Mouse (Mus musculus): ENCODE measurements at regions not wholly inside any gene's neighbourhood (a gene's known extent, or its start where the extent isn't known, plus 50 kb on each side); places are given as distances from the start of the nearest gene placed in this dataset.

DNA sequence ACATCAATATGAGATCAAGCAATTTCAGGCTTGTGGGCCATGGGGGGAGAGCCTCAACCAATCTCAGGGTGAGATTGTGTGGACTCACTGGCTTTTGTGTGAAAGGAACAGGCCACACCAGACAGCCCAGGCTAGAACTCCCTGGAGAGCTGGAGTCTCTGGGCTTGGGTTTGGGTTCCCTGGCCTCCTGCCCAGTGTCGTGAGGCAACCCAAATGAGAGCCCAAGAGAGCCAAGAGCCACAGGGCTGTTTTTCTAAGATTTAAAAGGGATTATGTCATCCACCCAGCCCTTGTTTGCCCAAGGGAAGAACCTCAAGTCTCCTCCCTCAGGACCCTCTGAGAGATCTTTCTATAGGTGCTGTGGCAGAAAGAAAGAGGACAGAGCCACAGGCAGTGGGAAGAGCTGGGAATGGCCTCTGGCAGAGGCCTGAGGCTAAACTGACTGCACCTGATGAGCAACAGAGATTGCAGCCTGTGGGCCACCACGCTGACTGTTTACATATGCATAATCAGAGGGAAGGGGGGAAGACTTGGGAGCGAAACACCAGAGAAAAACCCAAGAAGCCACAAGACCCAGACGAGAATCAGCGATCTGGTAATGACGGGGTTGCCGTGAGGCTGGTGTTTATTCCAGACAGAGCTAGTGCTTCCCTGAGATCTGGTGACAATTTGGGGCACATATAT is 92.1 kb downstream of the Bcl2l11 start:
- DNase-seq (ENCODE audit: low spot score) = no peak

DNA sequence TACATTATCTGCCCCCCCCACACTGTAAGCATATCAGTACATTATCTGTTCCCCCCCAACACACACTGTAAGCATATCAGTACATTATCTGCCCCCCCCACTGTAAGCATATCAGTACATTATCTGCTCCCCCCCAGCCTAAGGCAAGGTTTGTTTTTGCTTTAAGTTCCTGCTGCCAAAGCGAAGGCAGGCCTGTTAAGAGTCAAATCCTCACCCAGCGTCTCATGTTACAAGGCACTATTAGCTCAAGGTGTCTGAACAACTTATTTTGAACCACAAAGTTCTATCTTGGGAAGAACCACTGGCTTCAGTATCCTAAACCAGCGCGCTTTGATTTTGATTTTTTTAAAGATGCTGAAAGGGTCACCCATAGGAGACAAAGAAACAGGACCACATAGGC is 93.1 kb downstream of the Bcl2l11 start:
- no peak for DNase-seq (ENCODE audit: low spot score)

DNA sequence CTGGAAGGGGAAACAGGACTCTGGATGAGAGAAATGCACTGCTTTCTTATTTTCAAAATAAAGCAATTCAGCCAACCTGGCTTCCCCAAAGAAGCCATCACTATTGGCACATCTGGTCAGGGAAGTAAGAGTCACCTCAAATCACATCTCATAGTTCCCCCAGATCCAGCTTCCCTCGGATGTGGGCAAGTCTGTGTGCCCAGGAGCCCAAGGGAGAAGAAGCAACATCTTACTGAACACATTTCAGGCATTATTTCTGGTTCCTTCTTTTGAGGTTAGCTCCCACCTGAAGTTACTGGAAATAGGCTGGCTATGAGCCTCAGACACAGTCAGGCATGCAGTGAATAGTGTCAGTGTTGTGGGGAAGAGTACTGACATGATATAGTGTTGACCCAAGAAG is 95.2 kb downstream of the Bcl2l11 start:
- DNase-seq (ENCODE audit: low spot score) = no peak

DNA sequence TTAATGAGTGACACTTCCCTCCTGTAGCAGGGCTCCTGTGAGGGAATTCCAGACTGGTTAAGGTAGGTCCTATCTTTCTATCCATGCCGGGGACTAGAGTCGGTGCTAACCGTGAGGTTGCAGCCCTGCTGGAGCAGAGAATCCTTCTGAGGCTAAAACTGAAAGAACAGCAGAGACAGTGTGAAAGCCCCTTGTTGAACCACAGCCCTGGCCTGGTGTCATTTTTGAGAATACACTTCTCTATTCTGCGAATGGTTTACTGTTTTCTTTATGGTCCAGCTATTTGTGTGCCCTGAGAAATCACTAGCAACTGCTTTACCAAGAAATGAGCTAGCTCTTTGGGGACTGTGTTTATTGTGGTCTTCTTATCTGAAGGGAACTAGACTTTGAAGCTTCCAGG is 95.8 kb downstream of the Bcl2l11 start:
- DNase-seq (ENCODE audit: low spot score) = no peak

DNA sequence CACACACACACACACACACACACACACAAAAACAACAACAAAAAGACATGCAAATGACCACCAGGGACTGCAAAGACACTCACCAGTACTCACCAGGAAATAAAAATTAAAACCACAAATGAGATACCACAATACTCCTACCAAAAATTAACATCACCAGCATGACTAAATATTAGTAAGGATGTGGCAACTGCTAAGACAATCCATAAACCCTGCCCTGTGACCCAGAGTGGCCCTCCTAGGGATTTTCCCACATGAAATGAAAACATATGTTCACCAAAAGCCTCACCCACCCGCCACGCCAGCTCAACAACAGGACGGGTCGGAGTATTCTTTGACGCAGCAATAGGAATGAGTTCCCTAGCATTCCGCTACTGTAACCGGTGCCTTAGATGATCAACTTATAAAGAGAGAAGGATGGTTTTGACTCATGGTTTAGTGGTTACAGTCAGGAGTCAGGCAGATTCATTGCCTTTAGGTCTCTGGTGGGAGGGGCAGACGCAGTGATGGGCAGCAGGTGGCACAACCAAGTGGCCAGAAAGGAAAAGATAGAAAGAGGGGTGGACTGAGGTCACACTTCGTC is 100.7 kb downstream of the Bcl2l11 start:
- no peak for DNase-seq (ENCODE audit: low spot score)

DNA sequence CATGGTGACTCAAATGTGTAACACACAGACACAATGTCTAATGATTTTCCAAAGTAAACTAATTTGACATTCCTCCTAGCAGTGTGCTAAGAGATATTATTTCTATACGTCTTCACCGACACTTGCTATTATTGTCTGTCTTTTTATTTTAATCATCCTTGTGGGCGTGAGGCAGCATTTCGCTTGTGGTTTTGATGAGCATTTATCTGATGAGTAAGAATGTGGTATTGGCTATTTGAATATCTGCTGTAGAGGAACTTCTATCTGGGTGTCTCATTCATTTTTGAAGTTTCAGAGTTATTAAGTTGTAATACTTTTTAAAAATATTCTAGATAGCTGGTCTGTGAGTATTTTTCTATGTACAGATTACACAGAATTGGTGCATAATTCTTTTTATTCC is 103.9 kb downstream of the Bcl2l11 start:
- no peak for DNase-seq (ENCODE audit: low spot score)

DNA sequence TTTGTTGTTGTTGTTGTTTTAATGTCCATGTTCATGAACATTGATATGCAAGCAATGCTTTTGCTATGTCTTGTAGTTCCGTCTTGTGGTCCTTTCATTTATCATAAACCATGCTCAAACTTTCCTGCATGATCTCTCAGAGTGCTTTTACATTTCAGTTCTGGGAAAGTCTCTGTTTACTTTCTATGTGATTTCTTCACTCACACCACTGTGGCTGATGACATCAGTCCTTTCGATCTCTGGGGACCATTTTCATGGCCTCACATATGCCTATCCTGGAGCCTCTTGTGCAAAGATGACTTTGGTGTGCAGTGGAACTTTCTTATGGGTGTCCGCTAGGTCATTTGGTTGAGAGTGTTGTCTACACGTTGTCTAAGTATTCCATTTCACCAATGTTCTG is 105.1 kb downstream of the Bcl2l11 start:
- DNase-seq (ENCODE audit: low spot score) = no peak

DNA sequence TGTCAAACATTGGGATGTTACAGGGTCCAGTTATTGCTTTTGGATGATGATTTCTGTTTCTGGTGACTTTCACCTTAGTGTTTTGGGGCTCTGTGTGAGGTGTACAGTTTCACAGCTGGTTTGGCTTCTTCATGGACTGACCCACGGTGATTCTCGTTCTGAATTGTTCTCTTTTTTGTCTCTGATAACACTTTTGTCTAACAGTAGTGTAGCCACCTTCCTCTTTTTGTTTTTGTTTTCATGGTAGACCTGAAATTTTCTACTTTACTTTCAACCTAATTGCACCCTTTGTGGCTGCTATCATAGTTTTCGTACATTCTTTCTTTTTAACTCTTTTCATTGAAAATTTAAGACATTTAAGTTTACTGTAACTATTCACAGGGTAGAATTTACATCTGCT is 105.5 kb downstream of the Bcl2l11 start:
- DNase-seq (ENCODE audit: low spot score) = no peak

DNA sequence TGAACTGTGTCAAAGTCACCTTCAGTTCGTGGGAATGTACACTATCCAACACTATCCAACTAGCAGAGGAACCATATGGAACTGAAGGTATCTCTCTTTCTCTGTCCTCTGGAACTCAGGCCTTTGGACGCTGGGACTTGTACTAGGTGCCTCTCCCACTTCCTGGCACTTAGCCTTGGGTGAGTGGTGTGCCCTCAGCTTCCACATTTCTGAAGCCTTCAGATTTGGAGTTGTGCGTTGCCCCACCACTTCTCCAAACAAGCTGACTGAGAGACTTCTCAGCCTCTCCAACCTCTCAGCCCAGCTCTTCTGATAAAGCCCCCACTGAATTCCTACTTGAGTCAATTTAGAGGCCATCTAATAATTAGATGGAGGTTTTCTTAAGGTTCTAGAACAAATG is 106.2 kb downstream of the Bcl2l11 start:
- DNase-seq (ENCODE audit: low spot score) = no peak

DNA sequence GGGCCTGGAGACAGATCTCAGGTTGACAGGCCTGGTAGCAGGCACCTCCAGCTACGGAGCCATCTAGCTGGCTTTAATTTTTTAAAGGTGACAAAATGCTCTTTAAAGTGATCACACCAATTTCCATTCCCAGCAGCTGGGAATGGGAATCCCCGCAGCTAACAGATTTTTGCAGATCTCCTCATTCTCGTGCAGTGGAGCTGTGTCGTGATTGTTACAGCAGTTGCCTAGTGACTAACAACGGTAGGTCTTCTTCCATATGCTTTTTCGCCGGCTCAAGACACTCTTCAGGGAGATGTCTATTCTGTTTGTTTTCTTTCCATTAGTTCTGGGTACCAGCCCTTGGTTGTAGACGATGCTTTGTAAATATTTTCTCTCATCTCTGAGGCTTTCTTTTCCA is 109.3 kb downstream of the Bcl2l11 start:
- no peak for DNase-seq (ENCODE audit: low spot score)

DNA sequence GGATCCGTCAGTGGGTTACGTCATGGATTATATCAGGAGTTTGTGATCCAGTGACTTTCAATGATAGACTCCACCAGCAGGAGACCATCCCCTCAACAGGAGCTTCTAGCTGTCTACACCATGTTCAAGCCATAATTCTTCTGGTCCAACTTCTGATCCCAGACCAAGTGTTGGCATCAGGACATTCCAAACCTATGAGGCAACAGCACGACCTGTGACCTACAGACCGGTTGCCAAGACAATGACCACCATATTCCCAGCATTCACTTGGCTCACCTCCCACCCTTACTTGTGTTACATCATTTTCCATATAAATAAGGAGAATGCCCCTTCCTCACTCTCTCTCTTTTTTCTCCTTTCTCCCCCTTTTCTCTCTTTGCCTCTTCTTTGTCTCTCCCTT is 113.6 kb downstream of the Bcl2l11 start:
- DNase-seq (ENCODE audit: low spot score) = no peak

DNA sequence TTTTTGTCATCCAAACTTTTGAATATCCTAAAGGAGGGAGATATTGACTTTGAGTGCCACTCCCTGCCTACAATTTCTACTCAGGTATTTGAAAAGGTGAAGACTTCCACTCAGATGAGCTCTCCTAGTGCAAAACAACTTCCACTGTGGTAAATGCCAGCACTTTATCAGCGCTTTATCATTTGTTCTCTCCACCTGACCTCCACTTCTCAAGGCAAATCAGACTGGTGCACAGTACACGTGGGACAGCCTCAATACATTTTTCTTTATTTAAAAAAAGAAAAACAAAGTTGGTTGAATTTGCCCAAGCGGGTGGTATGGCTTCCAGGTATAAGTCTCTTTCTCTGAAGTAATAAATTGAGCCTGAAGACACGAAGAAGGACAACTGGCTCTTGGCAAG is 114.2 kb downstream of the Bcl2l11 start:
- no peak for DNase-seq (ENCODE audit: low spot score)

DNA sequence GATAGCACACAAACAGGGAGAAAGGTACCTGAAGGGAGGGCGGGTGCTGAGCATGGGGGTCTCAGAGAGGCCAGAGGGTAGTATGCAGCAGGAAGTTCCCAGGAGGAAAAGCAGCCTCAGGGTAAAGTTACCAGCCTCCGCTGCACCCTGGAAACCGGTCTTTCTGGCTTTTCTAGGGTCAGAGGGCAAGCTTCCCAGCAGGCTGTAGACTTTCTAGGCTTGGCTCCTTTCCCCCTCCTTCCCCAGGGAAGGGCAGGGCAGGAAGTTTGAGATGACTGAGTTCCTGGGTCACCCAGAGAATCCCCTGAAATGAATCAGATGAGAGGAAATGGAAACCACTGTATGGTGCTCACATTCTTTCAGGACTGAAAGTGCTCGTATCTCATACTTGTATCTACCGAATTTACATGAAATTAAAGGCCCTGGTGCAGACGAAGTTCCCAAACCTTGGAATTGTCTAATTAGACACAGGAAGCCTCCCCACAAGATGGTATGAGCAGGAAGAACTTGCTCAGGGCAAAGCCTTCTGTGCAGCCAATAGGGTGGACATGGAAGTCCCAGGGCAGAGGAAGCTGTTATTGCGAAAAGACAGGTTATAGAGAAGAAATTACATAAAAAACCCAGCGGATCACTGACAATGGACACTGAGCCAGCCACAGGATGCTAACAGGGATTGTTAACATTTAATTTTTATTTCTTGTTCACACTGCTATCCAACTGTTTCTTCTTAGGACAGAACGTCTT is 114.9 kb downstream of the Bcl2l11 start:
- DNase-seq (ENCODE audit: low spot score) = peak; percentile 36

DNA sequence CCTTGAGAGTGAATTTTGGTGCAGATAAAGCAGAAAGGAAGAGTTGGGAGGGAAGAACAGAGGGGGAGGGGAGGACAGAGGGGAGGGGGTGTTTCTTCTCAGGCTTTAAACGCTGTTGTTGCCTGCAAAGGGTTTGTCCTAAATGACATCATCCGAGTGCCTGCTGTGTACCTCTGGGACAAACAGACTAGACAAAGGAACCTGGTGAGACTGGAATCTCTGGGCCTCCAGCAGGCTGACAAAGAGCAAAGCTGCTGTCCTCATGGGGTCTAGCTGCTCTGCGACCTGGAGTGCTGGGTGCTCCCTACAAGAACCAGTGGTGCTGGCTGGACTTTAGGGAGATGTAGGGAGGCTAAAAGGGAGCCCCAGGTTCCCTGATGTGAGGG is 115.4 kb downstream of the Bcl2l11 start:
- no peak for DNase-seq (ENCODE audit: low spot score)

DNA sequence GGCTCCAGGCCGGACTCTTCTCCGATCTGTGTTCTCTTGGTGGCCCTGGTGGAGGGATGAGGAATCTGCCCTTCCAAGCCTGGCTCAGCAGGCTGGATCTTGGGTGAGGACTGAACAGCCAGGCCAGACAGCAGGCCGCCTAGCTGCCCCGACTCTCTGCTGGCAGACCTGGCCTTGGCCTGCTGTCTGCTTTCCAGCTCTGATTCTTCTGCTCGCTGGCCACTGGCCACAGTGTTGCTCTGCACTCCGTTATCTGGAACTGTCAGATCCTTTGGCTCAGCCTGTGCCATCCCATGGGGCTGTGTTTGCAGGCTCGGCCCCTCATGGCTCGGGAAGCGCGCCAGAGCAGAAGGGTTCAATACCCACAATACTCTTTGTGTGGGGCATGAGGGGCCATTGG is 119.7 kb downstream of the Bcl2l11 start:
- peak; percentile 36 for DNase-seq (ENCODE audit: low spot score)

DNA sequence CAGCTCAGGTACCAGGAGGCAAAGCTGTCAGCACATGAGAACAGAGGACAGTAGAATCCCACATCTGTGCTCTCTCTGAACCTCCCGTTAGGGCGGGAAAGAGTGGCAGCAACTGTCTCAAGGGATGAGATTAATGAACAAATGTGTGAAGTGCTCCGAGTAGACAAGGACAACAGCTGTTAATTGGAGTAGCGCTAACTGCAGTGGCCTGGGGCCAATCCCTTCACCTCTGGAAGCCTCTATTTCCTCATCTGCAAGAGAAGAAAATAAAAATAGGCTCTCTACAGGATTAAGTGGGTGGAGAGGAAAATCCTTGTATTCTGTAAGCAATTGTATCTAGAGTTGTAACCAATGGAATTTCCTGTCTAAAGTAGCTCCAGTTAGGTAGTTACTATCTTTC is 122.1 kb downstream of the Bcl2l11 start:
- DNase-seq (ENCODE audit: low spot score) = no peak

DNA sequence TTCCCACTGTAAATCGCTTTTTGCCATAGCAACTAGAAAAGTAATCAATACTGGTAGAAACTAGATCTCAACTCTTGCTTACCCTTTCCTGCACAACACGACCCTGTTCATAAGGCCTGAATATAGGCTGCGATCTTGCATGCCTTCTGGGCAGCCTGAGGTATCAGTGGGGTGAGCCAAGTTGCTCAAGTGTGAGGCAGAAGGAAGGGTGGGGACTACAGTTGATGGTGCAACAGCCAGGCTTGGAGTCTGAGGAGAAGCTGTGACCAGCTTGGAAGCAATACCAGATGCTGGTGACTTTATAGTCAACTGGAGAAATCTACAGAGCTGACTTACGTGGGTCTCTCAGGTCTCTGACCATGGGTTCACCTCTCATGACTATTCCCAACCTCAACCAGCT is 123.3 kb downstream of the Bcl2l11 start:
- no peak for DNase-seq (ENCODE audit: low spot score)

DNA sequence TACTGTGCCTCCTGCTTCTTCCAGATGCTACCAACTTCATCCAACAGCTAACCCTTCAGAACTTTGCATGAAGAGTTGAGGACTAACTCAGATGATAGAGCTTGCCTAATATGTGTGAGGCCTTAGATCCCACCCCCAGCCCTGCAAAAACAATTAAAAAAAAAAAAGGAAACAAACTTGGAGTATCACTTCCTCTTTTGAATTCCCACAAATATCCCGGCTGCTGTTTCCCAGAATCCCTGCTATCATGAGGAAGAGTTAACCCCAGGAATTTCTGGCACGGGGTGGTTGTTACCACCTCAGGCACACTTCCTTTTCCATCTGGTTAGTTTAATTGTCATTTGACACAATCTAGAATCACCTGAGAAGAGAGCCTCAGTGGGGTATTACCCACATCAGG is 123.8 kb downstream of the Bcl2l11 start:
- DNase-seq (ENCODE audit: low spot score) = no peak

DNA sequence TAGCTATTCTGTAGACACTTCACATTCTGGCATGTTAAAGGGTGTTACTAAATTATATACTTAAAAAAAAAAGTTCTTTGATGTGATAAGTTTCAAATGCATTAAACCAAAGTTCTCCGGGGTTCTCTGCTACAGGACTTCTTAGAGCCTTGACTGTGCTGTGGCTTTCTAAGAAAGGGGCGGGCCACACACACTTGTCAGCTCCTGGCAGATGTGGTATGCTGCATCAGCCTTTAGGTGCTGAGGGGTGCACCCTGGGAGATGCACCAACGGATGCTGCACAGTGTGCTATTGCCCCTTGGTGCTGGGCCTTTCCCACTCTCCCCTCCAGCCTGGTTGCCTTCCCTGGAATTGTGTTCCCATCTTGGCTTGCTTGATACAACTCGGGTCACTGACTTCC is 125.0 kb downstream of the Bcl2l11 start:
- DNase-seq (ENCODE audit: low spot score) = no peak

DNA sequence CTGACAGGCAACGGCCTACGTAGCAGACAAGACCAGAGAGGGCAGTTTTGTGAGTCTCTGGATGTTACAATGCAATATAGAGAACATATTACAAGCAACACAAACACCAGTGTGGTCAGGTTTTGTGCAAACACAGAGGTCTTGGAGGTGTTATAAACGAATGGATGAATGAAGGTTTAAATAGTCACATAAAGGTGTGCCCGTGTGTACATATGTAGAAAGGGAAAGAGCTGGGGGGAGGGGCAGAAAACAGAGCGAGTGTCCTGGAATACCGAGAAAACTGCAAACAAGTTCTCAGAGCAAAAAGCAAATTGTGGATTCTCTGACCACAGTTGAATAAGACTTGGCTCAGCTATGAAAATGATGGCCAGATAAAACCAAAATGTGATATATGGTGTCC is 130.8 kb downstream of the Bcl2l11 start:
- DNase-seq (ENCODE audit: low spot score) = no peak

DNA sequence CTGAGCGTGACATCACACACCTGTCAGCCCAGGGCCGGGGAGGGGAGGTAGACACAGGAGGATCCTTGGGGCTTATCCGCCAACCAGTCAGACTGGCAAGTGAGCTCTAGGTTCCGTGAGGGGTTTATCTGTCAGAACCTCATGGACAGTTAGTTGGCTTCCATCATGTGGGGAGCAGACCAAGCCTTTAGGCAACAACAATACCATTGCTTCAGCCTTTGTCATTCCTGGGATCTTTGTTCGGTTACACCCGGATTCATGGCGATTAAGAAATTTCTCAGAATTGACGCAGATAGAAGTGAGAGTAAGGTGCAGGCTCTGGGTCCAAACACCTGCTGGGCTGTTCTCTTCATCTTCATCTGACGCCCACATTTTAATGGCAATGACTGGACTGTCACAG is 131.4 kb downstream of the Bcl2l11 start:
- DNase-seq (ENCODE audit: low spot score) = no peak

DNA sequence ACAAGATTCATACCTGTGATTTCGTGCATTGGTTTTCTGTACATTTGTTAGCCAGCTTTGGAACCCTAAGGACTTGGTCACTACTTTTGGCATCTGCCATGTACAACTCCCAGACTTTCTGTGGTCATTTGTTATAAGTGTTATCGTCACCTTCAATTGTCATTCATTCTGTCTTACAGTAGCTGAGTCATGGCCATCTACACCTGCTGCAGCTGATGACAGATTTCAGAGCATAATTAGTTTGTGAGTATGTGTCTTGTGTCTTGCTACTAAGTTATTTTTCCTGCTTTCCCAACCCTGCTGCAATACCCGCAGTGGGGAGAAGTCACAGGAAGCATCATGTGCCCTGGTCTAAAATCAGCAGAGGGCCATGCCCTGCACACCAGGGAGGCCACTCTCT is 138.0 kb downstream of the Bcl2l11 start:
- no peak for DNase-seq (ENCODE audit: low spot score)
